Comparison of ENCODE assay signal across 9 mouse cellular contexts in the genomic region with DNA sequence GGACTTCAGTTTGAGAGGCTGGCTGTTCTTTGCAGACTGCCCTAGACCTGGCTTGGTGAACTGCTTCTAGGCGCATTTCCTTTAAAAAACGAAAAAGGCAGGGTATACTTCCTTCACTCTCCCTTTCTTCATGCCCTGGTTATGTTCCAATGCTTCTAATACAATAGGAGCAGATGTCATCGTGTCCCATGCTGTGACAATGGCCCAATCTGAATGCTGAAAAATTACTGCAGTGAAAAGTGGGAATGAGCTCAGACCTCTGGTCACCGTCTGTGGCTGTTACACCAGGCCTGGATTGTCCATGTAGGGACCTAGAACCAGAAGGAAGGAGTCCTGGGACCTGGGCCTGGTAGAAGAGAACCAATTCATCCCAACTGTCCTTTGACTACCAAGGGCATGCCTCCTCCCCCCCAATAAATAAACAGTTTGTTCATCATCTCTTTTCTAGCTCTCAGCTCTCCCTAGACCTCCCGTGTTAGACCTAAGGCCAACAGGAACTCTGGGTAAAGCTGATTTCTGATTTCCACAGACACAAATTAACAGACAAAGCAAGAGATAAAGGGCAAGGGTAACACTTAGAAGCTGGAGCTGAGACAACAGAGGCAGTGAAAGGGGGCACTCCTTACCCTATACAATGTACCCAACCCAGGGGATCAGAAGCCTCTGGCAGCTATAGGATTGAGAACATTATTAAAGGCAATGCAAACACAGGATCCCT. TPM values are rescaled to one million over a fixed set of nuclear protein-coding genes. Genes with fewer than 3 reads are reported as not detected.
DNase-seq lines count a peak whose midpoint lies in the region; ATAC-seq and TF ChIP-seq lines count a peak whose summit lies in the region.
"Had no signal": no experiment of that assay in that cellular context is flagged by ENCODE, and none has a peak within 500 bp of the region (broad histone marks: within the 10 kb centered on the region; RNA-seq: fewer than 3 reads in every experiment).

No protein-coding gene starts in this region.

- peaks cover 32 to 66% of the 10 kb centered on the region in 2 experiments for H3K4me1 ChIP-seq in heart, embryonic 14.5 days (ENCODE audit: control insufficient read depth in 2 of 2, insufficient read depth in 2 of 2, low read length in 2 of 2)
- H3K4me1 ChIP-seq in MEL (ENCODE audit: control insufficient read depth in 1 of 2, insufficient read depth in 2 of 2, low read length in 2 of 2) = peaks cover 27 to 64% of the 10 kb centered on the region in 2 experiments
- peaks cover 53% of the 10 kb centered on the region for H3K4me1 ChIP-seq in embryonic facial prominence, embryonic 13.5 days
- peaks cover 87% of the 10 kb centered on the region for H3K4me1 ChIP-seq in liver, embryonic 13.5 days (replicated peaks)

- H3K4me3 ChIP-seq in heart, embryonic 14.5 days (ENCODE audit: control insufficient read depth in 1 of 2, insufficient read depth in 1 of 2, low read depth in 1 of 2, low read length in 2 of 2) = no peak overlapping the region
- peak overlapping the region in 1 of 2 experiments; percentile 9; a peak in 1 of 4 replicates for H3K4me3 ChIP-seq in MEL (ENCODE audit: control insufficient read depth in 1 of 2, insufficient read depth in 1 of 2, low read depth in 2 of 2, low read length in 2 of 2)
- H3K4me3 ChIP-seq in embryonic facial prominence, embryonic 13.5 days = no peak overlapping the region
- no peak overlapping the region for H3K4me3 ChIP-seq in liver, embryonic 13.5 days (replicated peaks)

- TF ChIP-seq POLR2A in MEL (IDR thresholded peaks at IDR 0.05; ENCODE audit: control insufficient read depth in 1 of 2, insufficient read depth in 1 of 2, low read depth in 1 of 2, low read length in 2 of 2, poor library complexity in 1 of 2) = no peak; a peak in 1 of 4 replicates

- no peak for DNase-seq in heart, postnatal 4 days
- peak; percentile 54 for DNase-seq in MEL (ENCODE audit: low read depth, low spot score)
- DNase-seq in liver, embryonic 13.5 days = no peak
- no peak for DNase-seq in thymus, postnatal 0 days (ENCODE audit: low spot score)
- no peak for DNase-seq in left cerebral cortex, adult 8-10 months (ENCODE audit: low spot score in 2 of 2)
- no peak for DNase-seq in right cerebral cortex, postnatal 10 days (ENCODE audit: low spot score in 2 of 2)

- H3K79me2 ChIP-seq in MEL (ENCODE audit: control insufficient read depth, insufficient read depth, low read length, poor library complexity) = peaks cover 45% of the 10 kb centered on the region

- WGBS in heart, embryonic 14.5 days = 74% methylated on average over 5 of the region's 5 CpGs
- WGBS in embryonic facial prominence, embryonic 13.5 days = 83% methylated on average over 5 of the region's 5 CpGs
- WGBS in liver, embryonic 13.5 days (ENCODE audit: insufficient replicate concordance) = 60% methylated on average over 5 of the region's 5 CpGs

- no peaks in the 10 kb centered on the region for H3K9me3 ChIP-seq in heart, embryonic 14.5 days (ENCODE audit: control insufficient read depth, low read length)
- no peaks in the 10 kb centered on the region for H3K9me3 ChIP-seq in MEL (replicated peaks; ENCODE audit: insufficient read depth, low read length)
- H3K9me3 ChIP-seq in embryonic facial prominence, embryonic 13.5 days = no peaks in the 10 kb centered on the region
- no peaks in the 10 kb centered on the region for H3K9me3 ChIP-seq in liver, embryonic 13.5 days (replicated peaks)

- H3K4me2 ChIP-seq in heart, embryonic 14.5 days (ENCODE audit: low read length) = no peak overlapping the region
- 0 out of 2 replicates have a peak overlapping the region, but pooled peaks have one; percentile 39 for H3K4me2 ChIP-seq in embryonic facial prominence, embryonic 13.5 days
- no peak overlapping the region for H3K4me2 ChIP-seq in liver, embryonic 13.5 days

- peak overlapping the region; percentile 28 to 66; a peak in 3 of 4 replicates for H3K27ac ChIP-seq in heart, embryonic 14.5 days (replicated peaks in 1 of 2; ENCODE audit: control insufficient read depth in 1 of 2, insufficient read depth in 1 of 2, low read depth in 2 of 2, low read length in 2 of 2)
- peak overlapping the region; percentile 44 for H3K27ac ChIP-seq in MEL (ENCODE audit: control insufficient read depth, low read depth, low read length)
- H3K27ac ChIP-seq in embryonic facial prominence, embryonic 13.5 days = peak overlapping the region; percentile 72; the same call in 1 of the 2 replicates
- peak overlapping the region; percentile 60 for H3K27ac ChIP-seq in liver, embryonic 13.5 days

- no peak for ATAC-seq in heart, embryonic 14.5 days (ENCODE audit: insufficient number of reproducible peaks, insufficient read depth, low FRiP score, low read depth)
- no peak for ATAC-seq in embryonic facial prominence, embryonic 13.5 days (ENCODE audit: insufficient number of reproducible peaks, insufficient read depth, low FRiP score, low TSS enrichment, low read depth)
- no peak for ATAC-seq in liver, embryonic 13.5 days (ENCODE audit: low read depth)

- TF ChIP-seq RAD21 in MEL (IDR thresholded peaks at IDR 0.05; ENCODE audit: low read depth, low read length) = no peak

- no peaks in the 10 kb centered on the region for H3K36me3 ChIP-seq in heart, embryonic 14.5 days (ENCODE audit: control insufficient read depth, insufficient read depth, low read length)
- peaks cover 0 to 51% of the 10 kb centered on the region in 2 experiments; a peak in 2 of 4 replicates for H3K36me3 ChIP-seq in MEL (ENCODE audit: control insufficient read depth in 1 of 2, insufficient read depth in 2 of 2, low read length in 2 of 2)
- no peaks in the 10 kb centered on the region for H3K36me3 ChIP-seq in embryonic facial prominence, embryonic 13.5 days
- no peaks in the 10 kb centered on the region for H3K36me3 ChIP-seq in liver, embryonic 13.5 days

- peak overlapping the region; percentile 4; the same call in 1 of the 2 replicates for H3K9ac ChIP-seq in heart, embryonic 14.5 days (ENCODE audit: low read length)
- peak overlapping the region; percentile 72 for H3K9ac ChIP-seq in MEL (ENCODE audit: control insufficient read depth, low read depth, low read length, poor library complexity, severe bottlenecking)
- H3K9ac ChIP-seq in embryonic facial prominence, embryonic 13.5 days = no peak overlapping the region
- no peak overlapping the region for H3K9ac ChIP-seq in liver, embryonic 13.5 days

- H3K27me3 ChIP-seq in heart, embryonic 14.5 days (ENCODE audit: control insufficient read depth, insufficient read depth, low read length) = no peaks in the 10 kb centered on the region
- H3K27me3 ChIP-seq in MEL (ENCODE audit: control insufficient read depth in 1 of 2, insufficient read depth in 2 of 2, low read length in 2 of 2) = no peaks in the 10 kb centered on the region
- no peaks in the 10 kb centered on the region for H3K27me3 ChIP-seq in embryonic facial prominence, embryonic 13.5 days
- no peaks in the 10 kb centered on the region for H3K27me3 ChIP-seq in liver, embryonic 13.5 days

- TF ChIP-seq EP300 in MEL (IDR thresholded peaks at IDR 0.05; ENCODE audit: low read depth in 1 of 2, low read length in 2 of 2) = peak; percentile 70 to 77

- no peak for TF ChIP-seq CTCF in MEL (IDR thresholded peaks at IDR 0.05 in 2 of 3, conservative IDR thresholded peaks at IDR 0.05 in 1 of 3; ENCODE audit: control insufficient read depth in 1 of 3, insufficient read depth in 1 of 3, low read depth in 2 of 3, low read length in 3 of 3, poor library complexity in 1 of 3, severe bottlenecking in 1 of 3)

TF ChIP-seq in MEL, 35 proteins besides CTCF, POLR2A, EP300 and RAD21:
- TF ChIP-seq TCF12 (IDR thresholded peaks at IDR 0.05; ENCODE audit: low read depth, low read length) = peak; percentile 64; the same call in 1 of the 2 replicates
- peak; percentile 48 for TF ChIP-seq ETS1 (IDR thresholded peaks at IDR 0.05; ENCODE audit: low read depth, low read length)
- peak; percentile 44 for TF ChIP-seq TAL1 (IDR thresholded peaks at IDR 0.05; ENCODE audit: low read length)
- 0 out of 2 replicates have a peak, but pooled peaks have one; percentile 12 for TF ChIP-seq MAZ (IDR thresholded peaks at IDR 0.05; ENCODE audit: low read depth, low read length)
- TF ChIP-seq ZNF384 (IDR thresholded peaks at IDR 0.05; ENCODE audit: low read depth, low read length) = no peak
- TF ChIP-seq GABPA (IDR thresholded peaks at IDR 0.05; ENCODE audit: low read depth, low read length) = no peak
- peak; percentile 71 for TF ChIP-seq GATA1 (IDR thresholded peaks at IDR 0.05; ENCODE audit: low read depth, low read length)
- TF ChIP-seq RCOR1 (IDR thresholded peaks at IDR 0.05; ENCODE audit: low read depth, low read length) = peak; percentile 38; the same call in 1 of the 2 replicates

RNA-seq across cellular contexts. Expression of a gene that starts 8.7 kb away (rescaled TPM):
- polyA plus RNA-seq in heart, embryonic 14.5 days (2014; fragmentation: Nextera tagmentation; extraction: Ambion mirVana) = not detected in 2 replicates
- total RNA-seq in heart, postnatal 4 days (2021) = not detected
- total RNA-seq in MEL (2012; rRNA removed) = not detected in 2 replicates
- under 1 TPM in 1 of 2 experiments, not detected in 1; 0.07 TPM for polyA plus RNA-seq in MEL (2012; ENCODE audit: insufficient read depth in 1 of 2, insufficient read length in 2 of 2, low read depth in 1 of 2, low replicate concordance in 2 of 2, missing spikeins in 1 of 2)
- polyA plus RNA-seq in embryonic facial prominence, embryonic 13.5 days (2015; fragmentation: Nextera tagmentation; extraction: Ambion mirVana) = not detected in 2 replicates
- polyA plus RNA-seq in liver, embryonic 13.5 days (2015; fragmentation: Nextera tagmentation; extraction: Ambion mirVana) = not detected in 2 replicates
- polyA plus RNA-seq in thymus, postnatal 0 days (2015; fragmentation: Nextera tagmentation; extraction: Ambion mirVana) = 0.21 and 0.40 TPM in 2 replicates
- total RNA-seq in left cerebral cortex, adult 8-10 months (2022) = not detected
- total RNA-seq: layer of hippocampus, postnatal 10 days had no signal

RNA-seq across cellular contexts. Expression of a gene that starts 30.8 kb away (rescaled TPM):
- polyA plus RNA-seq in heart, embryonic 14.5 days (2014; fragmentation: Nextera tagmentation; extraction: Ambion mirVana) = 25.1 and 26.7 TPM in 2 replicates
- total RNA-seq in heart, postnatal 4 days (2021) = 10 to 100 TPM; 52.1 to 53.2 TPM
- 20.5 and 21.6 TPM in 2 replicates for total RNA-seq in MEL (2012; rRNA removed)
- 100 to 1,000 TPM in 1 of 2 experiments, 10 to 100 TPM in 1; 26.9 to 118 TPM for polyA plus RNA-seq in MEL (2012; ENCODE audit: insufficient read depth in 1 of 2, insufficient read length in 2 of 2, low read depth in 1 of 2, low replicate concordance in 2 of 2, missing spikeins in 1 of 2)
- polyA plus RNA-seq in embryonic facial prominence, embryonic 13.5 days (2015; fragmentation: Nextera tagmentation; extraction: Ambion mirVana) = 22.7 and 23.0 TPM in 2 replicates
- 13.6 and 14.1 TPM in 2 replicates for polyA plus RNA-seq in liver, embryonic 13.5 days (2015; fragmentation: Nextera tagmentation; extraction: Ambion mirVana)
- polyA plus RNA-seq in thymus, postnatal 0 days (2015; fragmentation: Nextera tagmentation; extraction: Ambion mirVana) = 95.1 and 134 TPM in 2 replicates
- total RNA-seq in left cerebral cortex, adult 8-10 months (2022) = 100 to 1,000 TPM; 138 to 154 (median 144) TPM

Comparison
In these comparisons a context has a peak if more than half of its experiments do, and no peak if none do; other contexts are left out.
1. H3K9ac ChIP-seq: peak in heart, embryonic 14.5 days (single experiment) and MEL (single experiment); none in embryonic facial prominence, embryonic 13.5 days (single experiment) and liver, embryonic 13.5 days (single experiment).
2. Peak in every context shown above with its lines, with median percentiles within 50 percentile points of each other: H3K27ac ChIP-seq.